13 mouse cellular contexts compared by ENCODE assay signal in the genomic region with DNA sequence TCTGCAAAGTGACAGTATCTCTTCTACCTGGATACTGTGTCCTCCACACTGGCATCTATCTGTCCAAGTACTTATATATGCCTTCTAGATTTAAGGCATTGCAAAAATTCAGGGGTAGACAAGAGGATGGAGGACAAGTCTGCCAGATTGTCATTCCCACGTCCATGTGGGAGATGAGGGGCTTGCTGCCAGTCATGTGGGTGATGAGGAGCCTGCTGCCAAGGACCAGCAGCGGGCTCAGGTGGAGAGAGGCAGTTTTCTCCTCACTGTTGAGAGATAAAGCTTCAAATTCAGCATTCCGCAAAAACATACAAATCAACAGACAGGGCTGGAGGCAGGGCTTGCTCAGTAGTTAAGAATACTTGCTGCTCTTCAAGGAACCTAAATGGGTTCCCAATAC.
"Had no signal": no experiment of that assay in that cellular context is flagged by ENCODE, and none has a peak within 500 bp of the region (broad histone marks: within the 10 kb centered on the region; RNA-seq: fewer than 3 reads in every experiment).

No protein-coding gene starts in this region.

- ATAC-seq: intestine, embryonic 15.5 days; midbrain, embryonic 15.5 days had no signal

- DNase-seq: kidney, adult 11 months; kidney, adult 8-10 months; kidney, postnatal 10 days; kidney, postnatal 36 days; liver, embryonic 13.5 days; lung, adult 2 months; retina, postnatal 1 day; right cerebral cortex, postnatal 25 days; spleen, adult 18-20 months; thymus, adult 18-20 months; thymus, postnatal 4 days had no signal
